Mouse (Mus musculus) neutrophil, adult 5-6 weeks (primary cell): ENCODE measurements at regions not wholly inside any gene's neighbourhood (a gene's known extent, or its start where the extent isn't known, plus 50 kb on each side); places are given as distances from the start of the nearest gene placed in this dataset.

Experiments used
- ATAC-seq: fragments of 151-379, 151-347 bp; 2 replicates; pipeline ENCODE4 v1.8.0; 2017; ENCODE audit warnings: mild to moderate bottlenecking, moderate TSS enrichment; ENCODE audit not compliant: insufficient number of reproducible peaks, poor library complexity, low FRiP score, severe bottlenecking; ENCODE audit errors: extremely low read depth

DNA sequence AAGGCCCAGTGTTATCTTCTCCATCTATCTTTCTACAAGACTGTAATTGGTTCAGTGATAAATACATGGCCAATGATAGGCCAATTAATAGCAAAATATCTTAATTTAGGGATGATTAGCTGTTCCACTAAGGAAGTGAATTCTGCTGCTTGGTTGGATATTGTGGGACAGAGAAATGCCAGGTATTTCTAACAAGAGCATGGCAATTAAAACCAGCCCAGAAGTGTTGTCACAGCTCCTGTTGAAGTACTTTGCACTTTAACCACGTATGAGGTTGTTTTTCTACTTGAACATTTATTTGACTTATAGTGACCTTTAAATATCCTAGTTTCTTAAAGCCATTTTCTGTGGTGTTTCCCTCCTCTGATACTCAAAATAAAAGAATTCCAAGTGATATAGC lies 65.7 kb upstream of the Acsl4 start:
- no peak for ATAC-seq

GRCm38 (mm10) chrX:142464174-142464573 lies 73.8 kb upstream of the Acsl4 start:
- no peak for ATAC-seq

DNA sequence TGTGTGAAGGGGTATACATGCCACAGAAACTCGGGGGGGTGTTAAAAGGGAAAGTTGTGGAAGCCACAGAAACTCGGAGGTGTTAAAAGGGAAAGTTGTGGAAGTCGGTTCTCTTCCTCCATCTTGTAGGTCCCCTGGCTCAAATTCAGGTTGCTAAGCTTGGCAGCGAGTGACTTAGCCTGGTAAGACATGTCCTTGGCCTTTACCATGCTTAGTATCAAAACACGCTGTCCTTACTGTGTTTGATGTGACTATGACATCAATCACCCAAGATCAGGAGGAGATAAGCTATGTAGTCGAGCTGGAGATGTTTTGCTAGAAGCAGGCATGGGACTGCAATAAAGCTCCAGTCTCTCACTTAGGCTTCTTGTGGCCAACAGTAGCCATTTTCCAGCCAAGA lies 74.4 kb upstream of the Acsl4 start:
- ATAC-seq: no peak

DNA sequence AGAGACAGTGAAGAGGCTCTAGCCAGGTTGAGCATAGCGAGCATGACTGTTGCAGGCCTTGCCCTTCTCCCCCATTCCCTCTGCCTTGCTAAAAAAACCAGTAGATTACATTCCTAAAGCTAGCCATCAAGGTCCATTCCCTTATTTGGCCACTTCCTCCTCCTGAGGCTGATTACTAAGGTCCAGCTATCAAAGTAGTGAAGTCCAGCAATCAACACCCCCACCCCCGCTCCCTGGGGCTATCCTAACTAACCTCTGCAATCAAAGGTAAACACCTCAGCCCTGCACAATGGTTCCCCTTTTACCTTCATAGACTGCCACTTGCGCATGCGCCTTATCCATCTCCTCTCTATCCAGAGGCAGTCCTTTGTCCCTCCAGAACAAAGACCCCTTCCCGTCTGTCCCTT lies 77.5 kb upstream of the Acsl4 start:
- no peak for ATAC-seq

DNA sequence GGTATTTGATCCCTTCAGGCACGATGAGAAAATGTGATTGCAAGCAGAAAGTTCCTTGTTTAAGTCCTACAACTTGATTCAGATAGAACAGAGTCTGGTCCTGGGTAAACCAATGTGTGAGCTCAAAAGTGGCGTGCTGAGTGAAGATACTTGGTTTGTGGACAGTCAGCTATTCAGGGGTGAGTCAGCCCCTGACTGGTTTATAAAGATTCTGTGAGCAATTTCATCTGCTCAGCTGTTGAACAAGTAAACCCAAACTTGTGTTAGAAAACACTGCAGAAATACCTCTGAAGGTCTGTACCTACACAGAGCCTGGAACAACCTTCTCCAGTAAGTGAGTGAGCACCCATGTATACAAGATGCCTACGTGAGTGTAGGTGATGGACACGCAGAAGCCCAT lies 78.1 kb upstream of the Acsl4 start:
- no peak for ATAC-seq

DNA sequence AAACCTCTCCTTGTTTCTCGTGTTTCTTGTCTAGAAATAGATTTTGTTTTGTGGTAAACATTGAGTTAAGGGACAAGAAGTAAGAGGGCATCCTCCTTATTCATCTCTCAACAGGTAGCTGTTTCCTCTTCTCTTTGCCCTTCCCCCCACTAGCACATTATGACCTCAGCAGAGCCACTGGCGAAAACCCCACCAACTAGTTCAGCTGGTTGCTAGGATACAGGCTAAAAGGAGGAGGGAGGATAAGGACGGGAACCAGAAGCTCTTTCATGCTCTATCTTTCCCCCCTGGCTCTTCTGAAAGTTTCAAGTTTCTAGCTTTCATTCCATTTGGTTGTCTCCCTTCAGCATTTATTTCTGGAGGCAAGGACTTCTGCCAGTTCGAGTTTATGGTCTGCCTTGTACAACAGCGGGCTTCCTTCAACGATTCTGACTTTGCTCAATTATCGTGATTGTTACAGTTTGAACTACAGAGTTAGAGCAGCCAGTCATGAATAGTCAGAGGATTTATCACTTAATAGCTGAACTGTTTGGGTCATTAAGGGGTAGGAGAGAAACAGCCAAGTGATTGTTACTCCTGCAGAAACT lies 78.8 kb upstream of the Acsl4 start:
- no peak for ATAC-seq

DNA sequence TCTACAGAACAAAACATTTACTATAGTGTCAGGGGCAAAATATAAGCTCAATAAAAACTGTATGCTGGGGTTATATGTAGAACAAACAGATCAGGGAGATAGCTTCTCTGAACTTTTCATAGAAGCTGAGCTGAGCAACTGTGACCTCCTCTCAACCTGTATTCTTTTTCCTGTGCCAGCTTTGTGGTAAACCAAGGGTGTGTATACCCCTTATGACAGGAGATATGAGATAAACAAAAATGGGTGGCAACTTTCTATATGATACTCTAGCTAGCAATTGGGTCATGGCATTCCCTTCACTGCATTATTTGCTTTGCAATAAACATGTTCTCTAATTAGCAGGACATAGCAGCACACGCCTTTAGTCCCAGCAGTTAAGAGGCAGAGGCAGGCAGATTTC lies 79.7 kb upstream of the Acsl4 start:
- ATAC-seq: no peak

- no peak for ATAC-seq
Observed at GRCm38 (mm10) chrX:142481203-142481815, 91.0 kb upstream of the Acsl4 start.

DNA sequence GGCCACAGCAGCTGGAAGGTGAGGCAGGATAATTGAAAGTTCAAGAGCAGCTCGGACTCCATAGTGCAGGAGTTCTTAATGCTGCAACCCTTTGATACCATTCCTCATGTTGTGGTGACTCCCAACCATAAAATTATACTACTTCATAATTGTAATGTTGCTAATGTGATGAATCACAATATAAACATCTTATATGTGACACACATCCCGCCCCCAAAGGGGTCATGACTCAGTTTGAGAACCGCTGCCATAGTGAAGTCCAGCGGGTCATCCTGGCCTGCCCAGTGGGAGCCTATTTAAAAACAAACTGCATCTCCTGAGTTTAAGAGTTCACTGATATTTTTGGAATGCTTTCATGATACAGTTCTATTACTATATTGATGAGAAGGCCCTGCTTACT lies 97.7 kb upstream of the Acsl4 start:
- ATAC-seq: no peak

DNA sequence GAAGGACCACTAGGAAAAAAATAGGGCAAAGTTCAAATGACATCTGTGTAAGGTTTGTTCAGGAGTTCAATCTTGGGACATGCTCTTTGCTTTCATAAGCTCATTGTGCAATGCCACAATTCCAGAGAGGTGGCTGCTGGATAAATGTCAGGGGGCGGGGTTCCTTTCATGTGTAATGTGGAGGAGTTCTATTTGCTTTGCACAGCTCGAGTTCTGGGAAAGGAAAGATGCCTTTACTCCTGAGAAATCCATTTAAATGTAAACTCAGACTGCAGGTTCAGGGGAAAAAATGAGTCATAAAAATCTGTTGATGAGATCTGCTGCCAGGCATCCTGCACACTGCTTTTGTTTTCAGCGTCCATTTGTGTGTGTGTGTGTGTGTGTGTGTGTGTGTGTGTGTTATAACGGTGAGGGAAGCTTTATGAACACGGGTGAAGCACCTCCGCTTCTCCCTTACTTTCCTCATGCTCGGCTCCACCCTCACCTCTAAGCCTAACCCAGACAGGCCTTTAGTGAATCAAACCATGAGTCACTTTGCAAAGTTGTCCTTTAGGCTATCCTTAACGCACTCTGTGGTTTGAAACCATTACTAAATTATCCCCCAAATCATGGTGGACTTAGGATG lies 99.9 kb upstream of the Acsl4 start:
- no peak for ATAC-seq

GRCm38 (mm10) chrX:142501094-142501493 lies 110.8 kb upstream of the Acsl4 start:
- no peak for ATAC-seq

- no peak for ATAC-seq
Observed at GRCm38 (mm10) chrX:142504962-142505361, 114.6 kb upstream of the Acsl4 start.

DNA sequence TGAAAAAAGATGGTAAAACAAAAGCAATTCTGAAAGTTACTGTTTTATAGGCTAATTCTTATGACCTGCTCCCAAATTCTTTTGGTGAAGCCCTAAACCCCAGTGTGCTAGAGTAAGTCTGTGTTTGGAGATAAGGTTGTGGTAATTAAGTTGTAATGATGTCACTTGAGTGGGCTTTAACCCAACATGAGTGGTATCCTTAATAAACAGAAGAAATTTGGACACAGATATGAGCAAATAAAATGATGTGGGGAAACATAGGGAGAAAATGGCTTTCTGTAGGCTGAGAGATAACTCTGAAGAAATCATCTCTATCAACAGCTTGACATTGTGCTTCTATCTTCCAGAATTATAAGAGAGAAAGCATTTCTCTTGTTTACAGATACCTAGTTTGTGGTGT lies 117.1 kb upstream of the Acsl4 start:
- ATAC-seq: no peak

GRCm38 (mm10) chrX:142516406-142517131 lies 126.2 kb upstream of the Acsl4 start:
- ATAC-seq: no peak

DNA sequence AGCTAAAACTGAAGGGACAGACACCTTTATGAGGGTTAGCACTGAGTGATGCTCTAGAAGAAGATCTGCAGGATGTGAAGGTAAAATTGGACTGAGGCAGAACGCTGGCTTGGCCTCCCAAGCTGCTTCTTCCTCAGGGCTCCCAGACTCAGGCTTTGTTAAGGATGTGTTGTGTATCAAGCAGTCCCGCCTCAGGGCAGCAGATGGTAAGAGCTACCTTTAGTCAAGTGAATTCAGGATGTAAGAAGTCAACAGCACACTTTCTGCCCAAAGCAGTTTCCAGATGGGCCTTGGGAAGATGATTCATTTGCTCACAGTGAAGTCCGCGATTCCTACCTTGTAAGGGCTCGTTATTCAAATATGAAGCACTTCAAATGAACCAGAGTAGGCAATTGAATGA lies 126.9 kb upstream of the Acsl4 start:
- no peak for ATAC-seq

DNA sequence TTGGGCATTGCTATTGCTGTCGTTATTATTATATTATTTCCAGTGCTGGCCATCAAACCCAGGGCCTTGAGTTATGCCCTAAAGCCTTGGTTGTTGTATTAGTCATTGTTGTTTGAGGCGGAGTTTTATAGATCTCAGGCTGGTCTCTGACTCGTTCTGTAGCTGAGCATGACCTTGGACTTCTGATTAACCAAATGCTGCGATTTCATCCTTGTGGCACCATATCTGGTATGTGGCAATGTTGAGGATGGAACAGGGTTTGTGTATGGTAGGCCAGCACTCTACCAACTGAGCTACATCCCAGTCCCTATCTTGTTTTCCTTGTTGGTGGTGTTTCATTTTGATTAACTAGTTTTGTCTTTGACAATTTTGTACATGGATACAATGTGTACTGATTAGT lies 130.7 kb upstream of the Acsl4 start:
- no peak for ATAC-seq

DNA sequence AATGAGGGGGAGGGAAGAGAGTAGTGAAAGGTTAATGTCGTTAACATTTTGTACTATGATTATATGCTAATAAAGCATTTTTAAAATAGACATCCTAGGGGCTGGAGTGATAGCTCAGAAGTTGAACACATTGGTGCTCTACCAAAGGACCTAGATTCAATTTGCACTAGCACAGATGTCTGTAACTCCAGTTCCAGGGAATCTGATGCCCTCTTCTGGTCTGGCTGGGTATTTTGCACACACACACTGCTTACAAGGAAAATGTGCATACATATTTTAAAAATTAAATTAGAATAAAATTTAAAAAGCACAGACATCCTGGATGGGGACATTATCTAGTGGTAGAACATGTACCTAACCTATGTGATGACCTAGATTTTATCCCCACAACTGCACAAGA lies 136.6 kb upstream of the Acsl4 start:
- ATAC-seq: no peak

- no peak for ATAC-seq
Observed at GRCm38 (mm10) chrX:142529892-142530291, 139.6 kb upstream of the Acsl4 start.

GRCm38 (mm10) chrX:142534780-142535179 lies 144.4 kb upstream of the Acsl4 start:
- ATAC-seq: peak; percentile 51; the same call in 1 of the 2 replicates

GRCm38 (mm10) chrX:142535540-142535939 lies 145.2 kb upstream of the Acsl4 start:
- ATAC-seq: no peak
